Mouse (Mus musculus): ENCODE results near the gene Prr29.
"Not testable (repeated sequence)": the region's sequence is repeated elsewhere in the genome, so short reads cannot be mapped to it uniquely, and the experiment has no call there.

DNA sequence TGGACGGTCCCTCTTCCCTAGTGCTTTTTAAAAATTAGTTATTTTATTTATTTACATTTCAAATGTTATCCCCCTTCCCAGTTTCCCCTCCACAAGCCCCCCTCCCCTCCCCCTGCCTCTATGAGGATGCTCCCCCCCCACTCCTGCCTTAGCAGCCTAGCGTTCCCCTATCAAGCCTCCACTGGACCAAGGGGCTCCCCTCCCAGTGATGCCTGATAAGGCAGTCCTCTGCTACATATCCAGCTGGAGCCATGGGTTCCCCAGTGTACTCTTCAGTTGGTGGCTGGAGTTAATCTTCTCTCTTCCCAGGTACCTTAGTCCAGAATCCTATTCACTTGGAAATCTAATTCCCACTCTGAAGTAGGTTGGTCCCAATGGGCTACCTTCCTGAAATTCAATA is 28.8 kb downstream of the Prr29 start:
- TF ChIP-seq CTCF (IDR thresholded peaks at IDR 0.05; ENCODE audit: borderline replicate concordance, insufficient read depth, low read length); POLR2A (IDR thresholded peaks at IDR 0.05; ENCODE audit: low read depth, low read length): not testable (repeated sequence)
